Mouse (Mus musculus): ENCODE data around the gene Stx3. TPM values are rescaled to one million over a fixed set of nuclear protein-coding genes. Genes with fewer than 3 reads are reported as not detected.

The Stx3 gene
- total and polyA plus RNA-seq, 3 experiments = 0.16 to 4.7 (median 1.4) TPM

DNA sequence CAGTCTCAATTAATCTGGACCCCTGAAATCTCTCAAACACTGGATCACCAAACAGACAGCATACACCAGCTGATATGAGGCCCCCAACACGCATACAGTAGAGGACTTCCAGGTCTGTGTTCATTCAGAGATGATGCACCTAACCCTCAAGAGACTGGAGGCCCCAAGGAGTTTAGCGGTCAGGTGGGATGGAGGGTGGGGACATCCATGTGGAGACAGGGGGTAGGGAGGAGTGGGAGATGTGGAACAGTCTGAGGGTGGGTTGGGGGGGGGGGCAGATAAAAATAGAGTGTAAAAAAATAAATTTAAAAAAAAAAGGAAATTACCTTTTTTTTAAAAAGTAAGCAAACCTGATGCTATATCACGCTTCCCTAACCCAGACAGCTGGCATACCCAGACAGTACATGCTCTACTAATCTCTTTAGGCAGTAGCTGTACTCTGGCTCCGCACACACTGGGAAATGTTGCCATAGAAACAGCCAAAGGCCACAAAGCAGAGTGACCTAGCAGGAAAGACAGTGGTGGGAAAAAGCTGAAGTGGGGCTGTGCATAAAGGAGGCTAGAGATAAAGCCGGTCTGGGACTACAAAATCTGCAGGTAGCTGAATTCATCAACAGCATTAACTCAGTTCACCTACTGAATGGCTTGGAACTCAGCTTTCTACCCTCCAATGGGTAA lies 7.4 kb downstream of the Stx3 start:
- H3K9ac ChIP-seq (ENCODE audit: insufficient read depth, low read depth) = no peak overlapping the region
- dilution Hi-C loops (cut with MboI; ENCODE audit: extremely low pct_ligation_motif_present, extremely low pct_unique_long_range_greater_than_20kb, low sequenced_read_pairs) = no loop called here
- TF ChIP-seq ZKSCAN1 (IDR thresholded peaks at IDR 0.05; ENCODE audit: borderline replicate concordance, low read depth, low read length) = no peak
- no peak for TF ChIP-seq ZC3H11A (IDR thresholded peaks at IDR 0.05; ENCODE audit: low read depth, low read length)
- no peak for TF ChIP-seq MAFK (IDR thresholded peaks at IDR 0.05; ENCODE audit: insufficient replicate concordance, low read length)
- no peak for TF ChIP-seq SIN3A (IDR thresholded peaks at IDR 0.05; ENCODE audit: low read length)
- TF ChIP-seq USF2 (conservative IDR thresholded peaks at IDR 0.05; ENCODE audit: low read depth, low read length) = no peak
- no peak for TF ChIP-seq CHD2 (IDR thresholded peaks at IDR 0.05; ENCODE audit: low read length)
- TF ChIP-seq POLR2A (IDR thresholded peaks at IDR 0.05; ENCODE audit: low read depth, low read length) = no peak
- no peak for TF ChIP-seq GABPA (IDR thresholded peaks at IDR 0.05; ENCODE audit: insufficient replicate concordance, low read depth, low read length)
- TF ChIP-seq IRF4 (IDR thresholded peaks at IDR 0.05; ENCODE audit: low read depth, low read length) = no peak
- TF ChIP-seq NRF1 (IDR thresholded peaks at IDR 0.05; ENCODE audit: low read depth, low read length) = no peak
- TF ChIP-seq MXI1 (IDR thresholded peaks at IDR 0.05; ENCODE audit: low read depth, low read length) = no peak
- TF ChIP-seq E2F4 (IDR thresholded peaks at IDR 0.05; ENCODE audit: insufficient replicate concordance, low read depth, low read length) = no peak
- no peak for TF ChIP-seq POLR2AphosphoS2 (IDR thresholded peaks at IDR 0.05; ENCODE audit: low read depth, low read length)
- no peak for TF ChIP-seq HCFC1 (IDR thresholded peaks at IDR 0.05; ENCODE audit: low read depth, low read length)
- TF ChIP-seq USF1 (IDR thresholded peaks at IDR 0.05; ENCODE audit: low read depth, low read length) = no peak
- no peak for TF ChIP-seq TBP (conservative IDR thresholded peaks at IDR 0.05; ENCODE audit: low read depth, low read length)
- no peak for TF ChIP-seq MAX (IDR thresholded peaks at IDR 0.05; ENCODE audit: low read length)
- TF ChIP-seq KAT2A (IDR thresholded peaks at IDR 0.05; ENCODE audit: insufficient replicate concordance, low read length) = no peak
- no peak for TF ChIP-seq UBTF (IDR thresholded peaks at IDR 0.05; ENCODE audit: low read depth, low read length)
- TF ChIP-seq BHLHE40 (IDR thresholded peaks at IDR 0.05; ENCODE audit: low read depth, low read length) = no peak
- in situ Hi-C loops (cut with MboI; ENCODE audit: low pct_ligation_motif_present, low pct_unique_long_range_greater_than_20kb, low sequenced_read_pairs) = no loop called here
- no peaks in the 10 kb centered on the region for H3K9me3 ChIP-seq (replicated peaks; ENCODE audit: low read length)
- H3K27me3 ChIP-seq (replicated peaks) = peaks cover 15% of the 10 kb centered on the region
- no peak overlapping the region for H3K4me2 ChIP-seq (ENCODE audit: insufficient read depth, low read depth, poor library complexity, severe bottlenecking)
- no peaks in the 10 kb centered on the region for H3K36me3 ChIP-seq (replicated peaks in 1 of 2; ENCODE audit: control insufficient read depth in 1 of 2, insufficient read depth in 1 of 2, low read length in 1 of 2)
- H3K27ac ChIP-seq (ENCODE audit: insufficient read depth, low read depth) = no peak overlapping the region
- no peaks in the 10 kb centered on the region for H3K4me1 ChIP-seq (ENCODE audit: control insufficient read depth in 1 of 2, insufficient read depth in 2 of 2)
- H3K4me3 ChIP-seq (replicated peaks in 1 of 3; ENCODE audit: low read depth in 2 of 3, low read length in 2 of 3, poor library complexity in 1 of 3) = no peak overlapping the region
- H3K79me2 ChIP-seq (replicated peaks; ENCODE audit: control insufficient read depth, extremely low read depth, insufficient read depth, poor library complexity, severe bottlenecking) = no peaks in the 10 kb centered on the region
- no peak for DNase-seq (ENCODE audit: extremely low read depth)

DNA sequence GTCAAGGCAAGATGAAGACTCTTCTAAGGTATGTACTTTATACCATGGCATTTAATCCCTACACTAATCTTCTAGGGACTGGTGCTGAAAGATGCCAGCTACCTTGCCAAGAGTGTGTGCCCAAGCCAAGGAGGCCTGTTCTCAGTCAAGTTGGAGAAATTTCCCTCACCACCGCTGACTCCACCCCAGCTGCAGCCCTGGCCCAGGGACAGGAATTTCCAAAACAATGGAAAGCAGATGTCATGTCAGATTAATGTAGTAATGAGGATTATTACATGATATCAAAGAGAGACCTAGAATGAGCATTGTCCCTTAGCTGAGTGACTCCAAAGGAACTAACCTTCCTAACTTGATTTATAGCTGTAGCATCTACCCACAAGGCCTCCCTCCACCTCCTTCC lies 8.3 kb downstream of the Stx3 start:
- TF ChIP-seq MXI1 (IDR thresholded peaks at IDR 0.05; ENCODE audit: low read depth, low read length) = no peak
- no peak for TF ChIP-seq ELF1 (IDR thresholded peaks at IDR 0.05; ENCODE audit: low read depth, low read length)
- TF ChIP-seq E2F4 (IDR thresholded peaks at IDR 0.05; ENCODE audit: insufficient replicate concordance, low read depth, low read length) = no peak
- no peak for TF ChIP-seq ZC3H11A (IDR thresholded peaks at IDR 0.05; ENCODE audit: low read depth, low read length)
- no peak for TF ChIP-seq USF2 (conservative IDR thresholded peaks at IDR 0.05; ENCODE audit: low read depth, low read length)
- TF ChIP-seq MAFK (IDR thresholded peaks at IDR 0.05; ENCODE audit: insufficient replicate concordance, low read length) = no peak
- no peak for TF ChIP-seq MYC (IDR thresholded peaks at IDR 0.05; ENCODE audit: low read depth, low read length)
- TF ChIP-seq ETS1 (conservative IDR thresholded peaks at IDR 0.05; ENCODE audit: low read depth, low read length) = no peak
- no peak for TF ChIP-seq SIN3A (IDR thresholded peaks at IDR 0.05; ENCODE audit: low read length)
- TF ChIP-seq CHD2 (IDR thresholded peaks at IDR 0.05; ENCODE audit: low read length) = no peak
- no peak for TF ChIP-seq NRF1 (IDR thresholded peaks at IDR 0.05; ENCODE audit: low read depth, low read length)
- no peak for TF ChIP-seq POLR2A (IDR thresholded peaks at IDR 0.05; ENCODE audit: low read depth, low read length)
- TF ChIP-seq PAX5 (IDR thresholded peaks at IDR 0.05; ENCODE audit: low read length) = no peak
- no peak for TF ChIP-seq ZKSCAN1 (IDR thresholded peaks at IDR 0.05; ENCODE audit: borderline replicate concordance, low read depth, low read length)
- no peak for TF ChIP-seq RCOR1 (conservative IDR thresholded peaks at IDR 0.05; ENCODE audit: low read depth, low read length)
- DNase-seq (ENCODE audit: extremely low read depth) = no peak
- Histone ChIP-seq H3K79me2 (replicated peaks; ENCODE audit: control insufficient read depth, extremely low read depth, insufficient read depth, poor library complexity, severe bottlenecking) (no peaks in the 10 kb centered on the region), H3K4me1 (ENCODE audit: control insufficient read depth in 1 of 2, insufficient read depth in 2 of 2) (no peaks in the 10 kb centered on the region), H3K27ac (ENCODE audit: insufficient read depth, low read depth) (no peak overlapping the region), H3K4me2 (ENCODE audit: insufficient read depth, low read depth, poor library complexity, severe bottlenecking) (no peak overlapping the region), H3K36me3 (replicated peaks in 1 of 2; ENCODE audit: control insufficient read depth in 1 of 2, insufficient read depth in 1 of 2, low read length in 1 of 2) (no peaks in the 10 kb centered on the region), H3K9ac (ENCODE audit: insufficient read depth, low read depth) (no peak overlapping the region), H3K27me3 (replicated peaks) (peaks cover 8% of the 10 kb centered on the region), H3K4me3 (replicated peaks in 1 of 3; ENCODE audit: low read depth in 2 of 3, low read length in 2 of 3, poor library complexity in 1 of 3) (no peak overlapping the region), H3K9me3 (replicated peaks; ENCODE audit: low read length) (no peaks in the 10 kb centered on the region)
- dilution Hi-C loops (cut with MboI; ENCODE audit: extremely low pct_ligation_motif_present, extremely low pct_unique_long_range_greater_than_20kb, low sequenced_read_pairs) = no loop called here
- in situ Hi-C loops (cut with MboI; ENCODE audit: low pct_ligation_motif_present, low pct_unique_long_range_greater_than_20kb, low sequenced_read_pairs) = no loop called here

Measured in CH12.LX (cell line).